Mouse (Mus musculus): ENCODE data around the gene Slc11a1. TPM values are rescaled to one million over a fixed set of nuclear protein-coding genes. Genes with fewer than 3 reads are reported as not detected.
"Not testable (repeated sequence)": the region's sequence is repeated elsewhere in the genome, so short reads cannot be mapped to it uniquely, and the experiment has no call there.

Slc11a1 gene
- polyA plus RNA-seq, 2 experiments = 8.7 to 9.2 TPM

DNA sequence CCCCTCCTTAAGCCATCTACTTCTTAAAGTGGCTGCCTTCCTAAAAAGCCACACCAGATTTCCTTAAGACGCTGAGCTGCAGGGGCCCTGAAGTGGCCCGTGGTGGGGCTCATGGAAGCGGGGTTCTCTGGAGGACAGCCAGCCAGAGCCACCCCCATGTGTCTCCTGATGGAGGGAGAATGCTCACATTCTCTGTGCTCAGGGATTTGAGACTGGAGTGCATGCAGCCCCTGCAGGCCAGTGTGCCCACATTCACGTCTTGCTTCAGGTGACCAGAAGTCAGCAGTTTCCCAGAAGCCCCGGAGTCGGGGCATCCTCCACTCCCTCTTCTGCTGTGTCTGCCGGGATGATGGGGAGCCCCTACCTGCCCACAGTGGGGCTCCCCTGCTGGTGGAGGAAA, 18.0 kb downstream of the Slc11a1 start:
- ATAC-seq (ENCODE audit: insufficient read depth) (no peak), DNase-seq (ENCODE audit: low read depth in 3 of 3, low spot score in 3 of 3) (no peak)
- peak overlapping the region; percentile 68 for H3K4me2 ChIP-seq (ENCODE audit: low read depth)
- no peaks in the 10 kb centered on the region for H3K27me3 ChIP-seq (ENCODE audit: control insufficient read depth, insufficient read depth, low read length)
- no peak for TF ChIP-seq EP300 (IDR thresholded peaks at IDR 0.05; ENCODE audit: low read depth)
- TF ChIP-seq CTCF (IDR thresholded peaks at IDR 0.05; ENCODE audit: low read depth) = 0 out of 2 replicates have a peak, but pooled peaks have one; percentile 4
- peaks cover 25 to 34% of the 10 kb centered on the region in 2 experiments for H3K4me1 ChIP-seq (replicated peaks; ENCODE audit: control insufficient read depth in 2 of 2, insufficient read depth in 2 of 2, low read length in 1 of 2)
- peak overlapping the region; percentile 95 for H3K9ac ChIP-seq (replicated peaks)
- H3K9me3 ChIP-seq (ENCODE audit: control insufficient read depth, low read length) = no peaks in the 10 kb centered on the region
- H3K4me3 ChIP-seq (ENCODE audit: insufficient read depth in 1 of 2, low read depth in 2 of 2, low read length in 2 of 2) = peak overlapping the region; percentile 73 to 84
- peak overlapping the region; percentile 83 for H3K27ac ChIP-seq
- 51% methylated on average over 7 of the region's 7 CpGs for WGBS (ENCODE audit: insufficient replicate concordance)
- H3K36me3 ChIP-seq (replicated peaks; ENCODE audit: control insufficient read depth, insufficient read depth, low read depth) = peaks cover 21% of the 10 kb centered on the region

DNA sequence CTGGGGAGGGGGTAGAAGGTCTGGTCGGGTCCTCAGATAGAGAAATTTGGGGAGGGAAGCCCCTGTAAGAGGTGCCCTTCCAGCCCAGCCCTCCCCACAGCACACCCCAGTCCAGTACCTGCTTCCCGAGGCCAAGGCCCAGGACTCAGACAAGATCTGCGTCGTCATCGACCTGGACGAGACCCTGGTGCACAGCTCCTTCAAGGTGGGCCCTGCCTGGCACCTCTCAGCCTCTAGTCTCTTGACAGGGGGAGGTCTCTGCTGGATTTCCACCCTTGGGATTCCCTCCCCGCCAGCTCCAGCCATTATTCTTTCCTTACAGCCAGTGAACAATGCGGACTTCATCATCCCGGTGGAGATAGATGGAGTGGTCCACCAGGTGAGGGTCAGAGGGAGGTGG, 18.7 kb downstream of the Slc11a1 start:
- DNase-seq (ENCODE audit: low read depth in 3 of 3, low spot score in 3 of 3) = no peak
- Histone ChIP-seq H3K9me3 (ENCODE audit: control insufficient read depth, low read length) (no peaks in the 10 kb centered on the region), H3K9ac (replicated peaks) (no peak overlapping the region), H3K27me3 (ENCODE audit: control insufficient read depth, insufficient read depth, low read length) (no peaks in the 10 kb centered on the region), H3K4me1 (replicated peaks; ENCODE audit: control insufficient read depth in 2 of 2, insufficient read depth in 2 of 2, low read length in 1 of 2) (peaks cover 28 to 35% of the 10 kb centered on the region in 2 experiments), H3K4me3 (ENCODE audit: insufficient read depth in 1 of 2, low read depth in 2 of 2, low read length in 2 of 2) (no peak overlapping the region; a peak in 1 of 4 replicates), H3K4me2 (ENCODE audit: low read depth) (peak overlapping the region; percentile 68), H3K27ac (no peak overlapping the region), H3K36me3 (replicated peaks; ENCODE audit: control insufficient read depth, insufficient read depth, low read depth) (peaks cover 21% of the 10 kb centered on the region)
- TF ChIP-seq CTCF (IDR thresholded peaks at IDR 0.05; ENCODE audit: low read depth) (no peak), EP300 (IDR thresholded peaks at IDR 0.05; ENCODE audit: low read depth) (no peak)
- ATAC-seq (ENCODE audit: insufficient read depth) = no peak
- WGBS (ENCODE audit: insufficient replicate concordance) = 85% methylated on average over 9 of the region's 9 CpGs

DNA sequence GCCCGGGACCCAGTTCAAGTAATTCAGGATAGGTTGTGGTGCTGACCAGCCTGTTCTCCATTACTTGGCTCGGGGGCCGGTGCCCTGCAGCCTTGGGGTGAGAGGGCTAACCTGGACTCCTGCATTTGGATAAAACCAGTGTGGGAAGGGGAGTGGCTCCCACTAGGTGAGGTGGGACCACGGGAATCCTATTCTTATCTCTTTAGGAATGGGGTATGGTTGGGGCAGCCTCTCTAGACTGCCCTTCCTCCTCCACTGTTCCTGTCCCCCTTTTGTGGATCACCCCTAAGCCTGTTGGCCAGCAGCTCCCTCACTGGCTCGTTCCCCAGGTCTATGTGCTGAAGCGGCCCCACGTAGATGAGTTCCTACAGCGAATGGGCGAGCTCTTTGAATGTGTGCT, 19.3 kb downstream of the Slc11a1 start:
- WGBS (ENCODE audit: insufficient replicate concordance) = 85% methylated on average over 9 of the region's 9 CpGs
- peaks cover 21% of the 10 kb centered on the region for H3K36me3 ChIP-seq (replicated peaks; ENCODE audit: control insufficient read depth, insufficient read depth, low read depth)
- no peak overlapping the region for H3K9ac ChIP-seq (replicated peaks)
- DNase-seq (ENCODE audit: low read depth in 3 of 3, low spot score in 3 of 3) (no peak), ATAC-seq (ENCODE audit: insufficient read depth) (no peak)
- H3K4me3 ChIP-seq (ENCODE audit: insufficient read depth in 1 of 2, low read depth in 2 of 2, low read length in 2 of 2) = no peak overlapping the region
- H3K27me3 ChIP-seq (ENCODE audit: control insufficient read depth, insufficient read depth, low read length) = no peaks in the 10 kb centered on the region
- no peak overlapping the region for H3K4me2 ChIP-seq (ENCODE audit: low read depth)
- H3K4me1 ChIP-seq (replicated peaks; ENCODE audit: control insufficient read depth in 2 of 2, insufficient read depth in 2 of 2, low read length in 1 of 2) = peaks cover 28 to 35% of the 10 kb centered on the region in 2 experiments
- H3K27ac ChIP-seq = no peak overlapping the region
- H3K9me3 ChIP-seq (ENCODE audit: control insufficient read depth, low read length) = no peaks in the 10 kb centered on the region
- TF ChIP-seq EP300 (IDR thresholded peaks at IDR 0.05; ENCODE audit: low read depth) (no peak), CTCF (IDR thresholded peaks at IDR 0.05; ENCODE audit: low read depth) (no peak)

DNA sequence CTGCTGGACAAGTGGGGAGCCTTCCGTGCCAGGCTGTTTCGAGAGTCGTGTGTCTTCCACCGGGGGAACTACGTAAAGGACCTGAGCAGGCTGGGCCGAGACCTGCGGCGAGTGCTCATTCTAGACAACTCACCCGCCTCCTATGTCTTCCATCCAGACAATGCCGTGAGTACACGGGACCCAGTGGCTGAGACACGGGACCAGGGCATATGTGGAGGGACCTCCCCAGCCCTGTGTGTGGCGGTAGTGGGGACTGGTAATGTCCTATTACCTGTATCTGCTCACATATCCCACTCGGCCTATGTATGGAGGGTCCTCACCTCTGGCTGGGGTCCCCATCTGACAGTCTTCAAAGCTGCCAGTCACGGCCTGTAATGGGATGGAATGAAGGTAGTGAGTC, 19.9 kb downstream of the Slc11a1 start:
- Histone ChIP-seq H3K36me3 (replicated peaks; ENCODE audit: control insufficient read depth, insufficient read depth, low read depth) (peaks cover 21% of the 10 kb centered on the region), H3K4me1 (replicated peaks; ENCODE audit: control insufficient read depth in 2 of 2, insufficient read depth in 2 of 2, low read length in 1 of 2) (peaks cover 25 to 30% of the 10 kb centered on the region in 2 experiments), H3K9ac (replicated peaks) (no peak overlapping the region), H3K9me3 (ENCODE audit: control insufficient read depth, low read length) (no peaks in the 10 kb centered on the region), H3K4me2 (ENCODE audit: low read depth) (no peak overlapping the region), H3K4me3 (ENCODE audit: insufficient read depth in 1 of 2, low read depth in 2 of 2, low read length in 2 of 2) (no peak overlapping the region), H3K27me3 (ENCODE audit: control insufficient read depth, insufficient read depth, low read length) (no peaks in the 10 kb centered on the region), H3K27ac (peak overlapping the region; percentile 21; the same call in 1 of the 2 replicates)
- ATAC-seq (ENCODE audit: insufficient read depth) = no peak
- no peak for DNase-seq (ENCODE audit: low read depth in 3 of 3, low spot score in 3 of 3)
- WGBS (ENCODE audit: insufficient replicate concordance) = 89% methylated on average over 15 of the region's 15 CpGs
- TF ChIP-seq CTCF (IDR thresholded peaks at IDR 0.05; ENCODE audit: low read depth) = no peak
- no peak for TF ChIP-seq EP300 (IDR thresholded peaks at IDR 0.05; ENCODE audit: low read depth)

DNA sequence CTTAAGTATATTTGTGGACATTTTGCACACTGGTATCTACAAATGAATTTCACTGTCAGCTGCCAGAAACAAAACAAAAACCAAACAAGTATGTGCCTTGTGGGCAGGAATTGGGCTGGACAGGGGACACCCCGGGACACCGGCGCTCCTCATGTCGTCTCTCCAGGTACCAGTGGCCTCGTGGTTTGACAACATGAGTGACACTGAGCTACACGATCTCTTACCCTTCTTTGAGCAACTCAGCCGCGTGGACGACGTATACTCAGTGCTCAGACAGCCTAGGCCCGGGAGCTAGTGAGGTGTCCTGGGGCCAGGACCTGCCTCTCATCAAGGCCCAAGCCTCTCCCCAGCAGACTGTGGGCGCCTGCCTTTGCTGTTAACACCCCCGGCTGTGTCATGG, 20.3 kb downstream of the Slc11a1 start:
- ATAC-seq (ENCODE audit: insufficient read depth) = no peak
- H3K4me3 ChIP-seq (ENCODE audit: insufficient read depth in 1 of 2, low read depth in 2 of 2, low read length in 2 of 2) = no peak overlapping the region
- H3K27me3 ChIP-seq (ENCODE audit: control insufficient read depth, insufficient read depth, low read length) = no peaks in the 10 kb centered on the region
- no peak for DNase-seq (ENCODE audit: low read depth in 3 of 3, low spot score in 3 of 3)
- H3K4me2 ChIP-seq (ENCODE audit: low read depth) = no peak overlapping the region
- no peak overlapping the region for H3K9ac ChIP-seq (replicated peaks)
- 83% methylated on average over 13 of the region's 13 CpGs for WGBS (ENCODE audit: insufficient replicate concordance)
- H3K36me3 ChIP-seq (replicated peaks; ENCODE audit: control insufficient read depth, insufficient read depth, low read depth) = peaks cover 21% of the 10 kb centered on the region
- peaks cover 24 to 28% of the 10 kb centered on the region in 2 experiments for H3K4me1 ChIP-seq (replicated peaks; ENCODE audit: control insufficient read depth in 2 of 2, insufficient read depth in 2 of 2, low read length in 1 of 2)
- no peaks in the 10 kb centered on the region for H3K9me3 ChIP-seq (ENCODE audit: control insufficient read depth, low read length)
- TF ChIP-seq CTCF (IDR thresholded peaks at IDR 0.05; ENCODE audit: low read depth) (no peak), EP300 (IDR thresholded peaks at IDR 0.05; ENCODE audit: low read depth) (no peak)
- peak overlapping the region; percentile 21; the same call in 1 of the 2 replicates for H3K27ac ChIP-seq

DNA sequence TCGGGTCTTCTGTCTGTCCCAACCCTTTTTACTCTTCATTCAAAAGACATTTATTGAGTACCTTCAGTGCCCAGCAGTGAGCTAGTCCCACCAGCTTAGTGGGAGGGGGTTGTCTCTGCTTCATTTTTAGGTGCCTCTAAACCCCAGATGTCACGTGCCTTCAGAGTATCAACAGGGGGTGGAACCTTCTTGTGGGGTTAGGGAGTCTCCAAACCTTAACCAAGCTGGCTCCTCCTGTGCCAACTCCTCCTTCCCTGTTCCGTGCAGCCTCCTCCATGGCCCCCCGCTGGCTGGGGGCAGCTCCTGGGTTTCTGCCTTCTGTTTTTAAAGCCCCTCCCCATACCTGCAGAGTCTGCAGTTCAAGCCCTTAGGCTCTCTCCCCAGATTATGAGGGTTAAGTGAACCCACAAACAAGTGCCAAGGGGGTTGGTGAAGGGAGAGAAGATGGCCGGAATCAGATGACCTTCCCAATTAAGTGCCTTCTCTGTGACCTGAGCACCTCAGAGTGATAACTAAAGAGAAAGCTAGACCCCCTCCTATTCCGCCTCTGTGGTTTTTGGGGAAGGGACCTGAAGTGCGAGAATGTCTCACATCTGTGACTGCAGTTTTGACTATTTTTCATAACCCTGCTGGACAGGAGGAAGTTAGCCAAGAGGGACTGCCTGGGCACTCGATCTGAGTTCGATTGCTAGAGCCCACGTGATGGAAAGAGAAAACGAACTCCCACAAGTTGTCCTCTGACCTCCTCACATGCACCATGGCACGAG, 21.6 kb downstream of the Slc11a1 start:
- 6% methylated on average over 12 of the region's 12 CpGs for WGBS (ENCODE audit: insufficient replicate concordance)
- not testable (repeated sequence) for DNase-seq (ENCODE audit: low read depth in 3 of 3, low spot score in 3 of 3); ATAC-seq (ENCODE audit: insufficient read depth); H3K9me3 ChIP-seq (ENCODE audit: control insufficient read depth, low read length); H3K27me3 ChIP-seq (ENCODE audit: control insufficient read depth, insufficient read depth, low read length)
- Histone ChIP-seq H3K4me3 (ENCODE audit: insufficient read depth in 1 of 2, low read depth in 2 of 2, low read length in 2 of 2) (peak overlapping the region; percentile 53 to 54), H3K36me3 (replicated peaks; ENCODE audit: control insufficient read depth, insufficient read depth, low read depth) (peaks cover 21% of the 10 kb centered on the region), H3K4me1 (replicated peaks; ENCODE audit: control insufficient read depth in 2 of 2, insufficient read depth in 2 of 2, low read length in 1 of 2) (peaks cover 28 to 31% of the 10 kb centered on the region in 2 experiments), H3K27ac (peak overlapping the region; percentile 77), H3K9ac (replicated peaks) (peak overlapping the region; percentile 70), H3K4me2 (ENCODE audit: low read depth) (peak overlapping the region; percentile 89)
